In the genomic region with DNA sequence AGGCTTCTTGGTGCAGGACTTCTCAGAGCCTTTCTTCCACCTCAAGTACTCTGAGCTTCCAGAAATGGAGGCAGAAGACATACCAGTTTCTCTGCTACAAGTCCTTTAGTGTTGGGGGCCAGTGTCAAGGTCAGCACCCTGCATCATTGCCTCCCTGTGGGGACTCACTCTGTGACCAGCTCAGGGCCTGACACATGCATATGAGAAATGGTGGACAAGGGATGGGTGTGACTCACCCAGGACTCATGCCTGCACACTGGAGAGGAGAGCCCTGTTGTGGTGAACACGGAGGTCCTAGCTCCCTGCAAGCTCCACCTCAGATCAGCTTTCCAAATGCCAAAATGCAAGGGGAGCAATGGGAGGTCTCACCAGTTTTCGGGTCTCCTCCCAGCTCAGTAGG, we compare ENCODE assay signal across 10 mouse cellular contexts. TPM values are rescaled to one million over a fixed set of nuclear protein-coding genes. Genes with fewer than 3 reads are reported as not detected.
DNase-seq lines count a peak whose midpoint lies in the region; ATAC-seq and TF ChIP-seq lines count a peak whose summit lies in the region.
"Had no signal": no experiment of that assay in that cellular context is flagged by ENCODE, and none has a peak within 500 bp of the region (broad histone marks: within the 10 kb centered on the region; RNA-seq: fewer than 3 reads in every experiment).

No protein-coding gene starts in this region.

- no peaks in the 10 kb centered on the region for H3K9me3 ChIP-seq in heart, embryonic 10.5 days
- no peaks in the 10 kb centered on the region for H3K9me3 ChIP-seq in midbrain, embryonic 10.5 days (replicated peaks)
- no peaks in the 10 kb centered on the region for H3K9me3 ChIP-seq in midbrain, postnatal 0 days (ENCODE audit: low read length)
- H3K9me3 ChIP-seq in limb, embryonic 10.5 days (replicated peaks), result no peaks in the 10 kb centered on the region
- H3K9me3 ChIP-seq in stomach, embryonic 16.5 days (replicated peaks; ENCODE audit: control insufficient read depth, low read length), result no peaks in the 10 kb centered on the region
- H3K9me3 ChIP-seq: lung, embryonic 15.5 days had no signal

- WGBS in heart, embryonic 10.5 days, result 41% methylated on average over 2 of the region's 2 CpGs
- WGBS in midbrain, embryonic 10.5 days, result 65% methylated on average over 2 of the region's 2 CpGs
- WGBS in midbrain, postnatal 0 days, result 67% methylated on average over 2 of the region's 2 CpGs
- 77% methylated on average over 2 of the region's 2 CpGs for WGBS in limb, embryonic 10.5 days
- 54% methylated on average over 2 of the region's 2 CpGs for WGBS in stomach, embryonic 16.5 days

- no peak for TF ChIP-seq CTCF in midbrain, postnatal 0 days (IDR thresholded peaks at IDR 0.05)

- H3K27ac ChIP-seq in heart, embryonic 10.5 days, result peak overlapping the region; percentile 84
- H3K27ac ChIP-seq in midbrain, embryonic 10.5 days (replicated peaks), result peak overlapping the region; percentile 91
- no peak overlapping the region for H3K27ac ChIP-seq in midbrain, postnatal 0 days (ENCODE audit: low read depth, low read length)
- H3K27ac ChIP-seq in limb, embryonic 10.5 days, result 0 out of 2 replicates have a peak overlapping the region, but pooled peaks have one; percentile 5
- H3K27ac ChIP-seq in stomach, embryonic 16.5 days (ENCODE audit: low read length), result peak overlapping the region; percentile 55
- H3K27ac ChIP-seq: lung, embryonic 15.5 days had no signal

- no peaks in the 10 kb centered on the region for H3K36me3 ChIP-seq in heart, embryonic 10.5 days
- H3K36me3 ChIP-seq in midbrain, embryonic 10.5 days, result peaks cover 2% of the 10 kb centered on the region; the same call in 1 of the 2 replicates
- H3K36me3 ChIP-seq in midbrain, postnatal 0 days (ENCODE audit: insufficient read depth, low read length), result no peaks in the 10 kb centered on the region
- no peaks in the 10 kb centered on the region for H3K36me3 ChIP-seq in limb, embryonic 10.5 days
- H3K36me3 ChIP-seq in stomach, embryonic 16.5 days (ENCODE audit: control insufficient read depth, insufficient read depth, low read length), result no peaks in the 10 kb centered on the region
- H3K36me3 ChIP-seq: lung, embryonic 15.5 days had no signal

- H3K27me3 ChIP-seq in heart, embryonic 10.5 days (ENCODE audit: insufficient read depth, poor library complexity, severe bottlenecking), result no peaks in the 10 kb centered on the region
- no peaks in the 10 kb centered on the region for H3K27me3 ChIP-seq in midbrain, embryonic 10.5 days (ENCODE audit: low read depth, poor library complexity, severe bottlenecking)
- no peaks in the 10 kb centered on the region for H3K27me3 ChIP-seq in midbrain, postnatal 0 days (ENCODE audit: insufficient read depth, low read length)
- H3K27me3 ChIP-seq in limb, embryonic 10.5 days (ENCODE audit: low read depth, poor library complexity, severe bottlenecking), result no peaks in the 10 kb centered on the region
- no peaks in the 10 kb centered on the region for H3K27me3 ChIP-seq in stomach, embryonic 16.5 days (ENCODE audit: control insufficient read depth, insufficient read depth, low read length)
- H3K27me3 ChIP-seq: lung, embryonic 15.5 days had no signal

- no peak overlapping the region for H3K4me2 ChIP-seq in midbrain, postnatal 0 days (ENCODE audit: low read depth, low read length, poor library complexity, severe bottlenecking)
- H3K4me2 ChIP-seq in stomach, embryonic 16.5 days (ENCODE audit: low read depth, low read length), result no peak overlapping the region
- H3K4me2 ChIP-seq: lung, embryonic 15.5 days had no signal

- peaks cover 95% of the 10 kb centered on the region for H3K4me1 ChIP-seq in heart, embryonic 10.5 days
- H3K4me1 ChIP-seq in midbrain, embryonic 10.5 days, result peaks cover 100% of the 10 kb centered on the region
- peaks cover 32% of the 10 kb centered on the region for H3K4me1 ChIP-seq in midbrain, postnatal 0 days (ENCODE audit: insufficient read depth, low read length)
- H3K4me1 ChIP-seq in limb, embryonic 10.5 days, result peaks cover 71% of the 10 kb centered on the region
- peaks cover 41% of the 10 kb centered on the region for H3K4me1 ChIP-seq in stomach, embryonic 16.5 days (ENCODE audit: control insufficient read depth, insufficient read depth, low read length)

- no peak for ATAC-seq in midbrain, postnatal 0 days (ENCODE audit: low FRiP score)
- no peak for ATAC-seq in stomach, embryonic 16.5 days (ENCODE audit: insufficient read depth, low FRiP score)

- DNase-seq in heart, embryonic 10.5 days (ENCODE audit: low spot score), result no peak
- no peak for DNase-seq in heart, postnatal 4 days
- no peak for DNase-seq in midbrain, embryonic 10.5 days (ENCODE audit: low spot score)
- no peak for DNase-seq in midbrain, postnatal 0 days (ENCODE audit: low spot score)
- no peak for DNase-seq in limb, embryonic 10.5 days (ENCODE audit: low spot score)
- no peak for DNase-seq in layer of hippocampus, adult 8-10 months (ENCODE audit: low spot score in 2 of 2)
- DNase-seq in urinary bladder, postnatal 14 days (ENCODE audit: low spot score), result no peak

- no peak overlapping the region for H3K9ac ChIP-seq in midbrain, postnatal 0 days (replicated peaks; ENCODE audit: low read length, poor library complexity, severe bottlenecking)
- no peak overlapping the region for H3K9ac ChIP-seq in stomach, embryonic 16.5 days (ENCODE audit: low read length)
- H3K9ac ChIP-seq: lung, embryonic 15.5 days had no signal

- no peak overlapping the region for H3K4me3 ChIP-seq in heart, embryonic 10.5 days
- H3K4me3 ChIP-seq in midbrain, embryonic 10.5 days, result peak overlapping the region; percentile 38
- H3K4me3 ChIP-seq in midbrain, postnatal 0 days (ENCODE audit: low read depth, low read length), result no peak overlapping the region
- no peak overlapping the region for H3K4me3 ChIP-seq in limb, embryonic 10.5 days
- no peak overlapping the region for H3K4me3 ChIP-seq in stomach, embryonic 16.5 days (replicated peaks; ENCODE audit: low read length)
- H3K4me3 ChIP-seq: lung, embryonic 15.5 days had no signal

RNA-seq across cellular contexts. Expression of a gene that starts 49.7 kb away (rescaled TPM):
- 64.2 and 67.0 TPM in 2 replicates for polyA plus RNA-seq in heart, embryonic 10.5 days (2016; fragmentation: Nextera tagmentation; extraction: Ambion mirVana)
- total RNA-seq in heart, postnatal 4 days (2021), result 10 to 100 TPM; 60.2 to 64.7 TPM
- 45.0 and 48.4 TPM in 2 replicates for polyA plus RNA-seq in midbrain, embryonic 10.5 days (2016; fragmentation: Nextera tagmentation; extraction: Ambion mirVana)
- total RNA-seq in midbrain, postnatal 0 days (2014; rRNA removed), result 19.8 and 21.5 TPM in 2 replicates
- 13.2 and 16.5 TPM in 2 replicates for polyA plus RNA-seq in midbrain, postnatal 0 days (2015; fragmentation: Nextera tagmentation; extraction: Ambion mirVana)
- 9.9 and 13.4 TPM in 2 replicates for polyA plus RNA-seq in limb, embryonic 10.5 days (2016; fragmentation: Nextera tagmentation; extraction: Ambion mirVana)
- 15.3 and 17.0 TPM in 2 replicates for polyA plus RNA-seq in stomach, embryonic 16.5 days (2015; fragmentation: Nextera tagmentation; extraction: Ambion mirVana)
- total RNA-seq in layer of hippocampus, adult 8-10 months (2022), result 10 to 100 TPM; 20.9 to 31.4 (median 27.3) TPM
- total RNA-seq: monocyte, adult 5-6 weeks had no signal
